Mouse (Mus musculus) heart, adult 2 months (tissue): ENCODE measurements at regions not wholly inside any gene's neighbourhood (a gene's known extent, or its start where the extent isn't known, plus 50 kb on each side); places are given as distances from the start of the nearest gene placed in this dataset.

Experiments used
- CTCF ChIP-seq: fragments of 200-600 bp; IDR thresholded peaks from 2 replicates; pipeline ENCODE4 v1.8.1; 2022; ENCODE audit warnings: antibody characterized with exemption, mild to moderate bottlenecking, moderate library complexity
- POLR2A ChIP-seq: fragments of 200-500 bp; IDR thresholded peaks from 2 replicates; pipeline ENCODE4 v1.6.1; 2011; ENCODE audit warnings: mild to moderate bottlenecking, low read depth, low read length, control low read depth; ENCODE audit not compliant: insufficient read depth

DNA sequence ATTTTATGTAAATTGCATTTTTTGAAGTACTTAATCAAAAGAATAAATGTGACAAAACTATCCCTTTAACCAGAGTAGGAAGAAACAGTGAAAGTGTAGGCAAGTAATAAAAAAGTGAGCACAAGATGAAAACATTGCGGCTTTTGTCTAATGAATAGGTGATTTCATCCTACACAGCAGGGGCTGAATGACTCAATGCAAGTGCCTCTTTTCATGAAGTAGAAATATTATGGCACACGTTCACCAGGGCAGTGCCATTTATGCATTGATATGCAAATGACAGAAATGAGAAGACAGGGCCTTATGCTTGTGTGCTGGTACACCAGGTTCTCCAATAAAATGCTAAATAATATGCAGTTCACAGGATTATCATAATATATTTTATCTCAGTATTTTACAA lies 435.8 kb upstream of the Slitrk5 start:
- TF ChIP-seq POLR2A = no peak
- no peak for TF ChIP-seq CTCF
